Mouse (Mus musculus) cortical plate, adult 2 months (tissue): Measurements from ENCODE around the gene Shtn1.

Experiments used
- CTCF ChIP-seq: fragments of 200-500 bp; IDR thresholded peaks from 2 replicates; pipeline ENCODE4 v1.5.1; 2011; ENCODE audit warnings: mild to moderate bottlenecking, control low read depth, low read length; ENCODE audit not compliant: insufficient read depth; ENCODE audit errors: extremely low read depth
- POLR2A ChIP-seq: fragments of 200-500 bp; IDR thresholded peaks from 2 replicates; pipeline ENCODE4 v1.6.1; 2011; ENCODE audit warnings: mild to moderate bottlenecking, low read length, control low read depth; ENCODE audit not compliant: insufficient read depth; ENCODE audit errors: extremely low read depth

GRCm38 (mm10) chr19:59041086-59041485 lies 34.8 kb downstream of the Shtn1 start:
- no peak for TF ChIP-seq CTCF
- no peak for TF ChIP-seq POLR2A
